Mouse (Mus musculus): Measurements from ENCODE around the gene Snu13. TPM values are rescaled to one million over a fixed set of nuclear protein-coding genes. Genes with fewer than 3 reads are reported as not detected.

The Snu13 gene
- polyA plus RNA-seq, 1 experiment from 2014 or later, result 338 TPM

DNA sequence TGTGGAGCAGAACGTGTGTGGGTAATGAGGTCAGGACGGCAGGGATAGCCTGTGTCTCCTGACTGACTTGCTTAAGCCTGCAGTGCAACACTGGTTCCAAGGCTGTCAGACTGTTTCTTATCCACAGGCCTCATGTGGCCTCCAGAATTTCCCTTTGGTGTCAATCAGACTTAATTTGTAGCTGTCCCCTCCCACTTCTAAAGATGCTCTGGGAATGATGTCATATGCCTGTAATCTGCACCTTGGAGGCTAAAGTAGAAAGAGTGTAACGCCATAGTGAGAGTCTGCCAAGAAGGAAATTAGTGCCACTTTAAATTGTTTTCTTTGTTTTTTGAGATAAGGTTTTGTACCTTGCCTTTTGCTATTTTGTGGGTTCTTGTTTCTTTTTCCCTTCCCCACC is 28.1 kb downstream of the Snu13 start:
- H3K4me3 ChIP-seq (ENCODE audit: low read depth, low read length), result no peak overlapping the region
- 0 out of 2 replicates have a peak, but pooled peaks cover 3% of the 10 kb centered on the region for H3K4me1 ChIP-seq (ENCODE audit: control insufficient read depth, insufficient read depth, low read length)
- ATAC-seq (ENCODE audit: insufficient number of reproducible peaks, low FRiP score, low TSS enrichment, low read depth) (no peak), DNase-seq (ENCODE audit: low spot score) (no peak)
- WGBS, result 88% methylated on average over 3 of the region's 3 CpGs
- peaks cover 10% of the 10 kb centered on the region; the same call in 1 of the 2 replicates for H3K36me3 ChIP-seq (ENCODE audit: control insufficient read depth, insufficient read depth, low read length)
- no peak overlapping the region for H3K27ac ChIP-seq (replicated peaks; ENCODE audit: low read depth, low read length)
- no peak overlapping the region for H3K9ac ChIP-seq (ENCODE audit: low read length)
- H3K9me3 ChIP-seq (ENCODE audit: control insufficient read depth, low read length), result no peaks in the 10 kb centered on the region
- no peak overlapping the region for H3K4me2 ChIP-seq (ENCODE audit: low read depth, severe bottlenecking)
- no peaks in the 10 kb centered on the region for H3K27me3 ChIP-seq (ENCODE audit: control insufficient read depth, insufficient read depth, low read length)

DNA sequence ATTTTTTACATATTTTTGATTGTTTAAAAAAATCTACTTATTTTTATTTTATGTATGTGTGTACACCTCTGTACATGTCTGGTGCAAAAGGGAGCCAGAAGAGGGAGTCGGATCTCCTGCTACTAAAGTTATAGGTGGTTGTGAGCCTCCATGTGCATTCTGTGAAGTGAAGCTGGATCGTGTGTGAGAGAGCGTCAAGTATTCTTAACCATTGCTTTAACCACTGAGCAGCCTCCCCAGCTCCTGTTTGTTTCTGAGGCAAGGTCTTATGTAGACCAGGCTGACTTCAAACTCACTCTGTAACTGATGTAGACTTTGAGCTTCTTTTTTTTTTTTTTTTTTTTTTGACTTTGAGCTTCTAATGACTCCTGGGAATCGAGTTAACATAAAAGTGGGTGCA is 29.9 kb downstream of the Snu13 start:
- Histone ChIP-seq H3K4me1 (ENCODE audit: control insufficient read depth, insufficient read depth, low read length) (0 out of 2 replicates have a peak, but pooled peaks cover 3% of the 10 kb centered on the region), H3K9ac (ENCODE audit: low read length) (no peak overlapping the region), H3K9me3 (ENCODE audit: control insufficient read depth, low read length) (no peaks in the 10 kb centered on the region), H3K27ac (replicated peaks; ENCODE audit: low read depth, low read length) (no peak overlapping the region), H3K4me3 (ENCODE audit: low read depth, low read length) (no peak overlapping the region), H3K4me2 (ENCODE audit: low read depth, severe bottlenecking) (no peak overlapping the region), H3K36me3 (ENCODE audit: control insufficient read depth, insufficient read depth, low read length) (peaks cover 3% of the 10 kb centered on the region; the same call in 1 of the 2 replicates), H3K27me3 (ENCODE audit: control insufficient read depth, insufficient read depth, low read length) (no peaks in the 10 kb centered on the region)
- 77% methylated on average over 4 of the region's 4 CpGs for WGBS
- ATAC-seq (ENCODE audit: insufficient number of reproducible peaks, low FRiP score, low TSS enrichment, low read depth) (no peak), DNase-seq (ENCODE audit: low spot score) (no peak)

DNA sequence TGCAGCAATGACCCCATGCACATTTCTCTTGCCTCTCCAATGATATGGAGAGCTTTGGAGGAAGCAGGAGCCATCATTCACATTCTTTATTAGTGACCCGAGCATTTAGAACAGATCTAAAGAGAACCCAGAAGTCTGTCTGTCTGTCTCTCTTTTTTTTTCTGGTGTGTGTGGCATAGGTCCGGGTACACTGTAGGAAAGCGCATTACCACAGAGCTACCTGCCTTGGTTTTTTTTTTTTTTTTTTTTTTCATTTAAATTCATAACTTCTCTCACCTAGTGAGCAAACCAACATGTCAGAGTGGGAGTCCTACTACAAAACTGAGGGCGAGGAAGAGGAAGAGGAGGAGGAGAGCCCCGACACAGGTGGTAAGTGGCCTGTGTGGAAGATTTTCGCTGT is 30.6 kb downstream of the Snu13 start:
- H3K27ac ChIP-seq (replicated peaks; ENCODE audit: low read depth, low read length), result no peak overlapping the region
- 0 out of 2 replicates have a peak, but pooled peaks cover 3% of the 10 kb centered on the region for H3K4me1 ChIP-seq (ENCODE audit: control insufficient read depth, insufficient read depth, low read length)
- peak overlapping the region; percentile 90 for H3K4me3 ChIP-seq (ENCODE audit: low read depth, low read length)
- peak overlapping the region; percentile 74 for H3K9ac ChIP-seq (ENCODE audit: low read length)
- DNase-seq (ENCODE audit: low spot score) (no peak), ATAC-seq (ENCODE audit: insufficient number of reproducible peaks, low FRiP score, low TSS enrichment, low read depth) (no peak; the same call in 1 of the 2 replicates)
- H3K9me3 ChIP-seq (ENCODE audit: control insufficient read depth, low read length), result no peaks in the 10 kb centered on the region
- H3K36me3 ChIP-seq (ENCODE audit: control insufficient read depth, insufficient read depth, low read length), result 0 out of 2 replicates have a peak, but pooled peaks cover 3% of the 10 kb centered on the region
- WGBS, result 25% methylated on average over 6 of the region's 6 CpGs
- H3K4me2 ChIP-seq (ENCODE audit: low read depth, severe bottlenecking), result peak overlapping the region; percentile 87
- no peaks in the 10 kb centered on the region for H3K27me3 ChIP-seq (ENCODE audit: control insufficient read depth, insufficient read depth, low read length)

DNA sequence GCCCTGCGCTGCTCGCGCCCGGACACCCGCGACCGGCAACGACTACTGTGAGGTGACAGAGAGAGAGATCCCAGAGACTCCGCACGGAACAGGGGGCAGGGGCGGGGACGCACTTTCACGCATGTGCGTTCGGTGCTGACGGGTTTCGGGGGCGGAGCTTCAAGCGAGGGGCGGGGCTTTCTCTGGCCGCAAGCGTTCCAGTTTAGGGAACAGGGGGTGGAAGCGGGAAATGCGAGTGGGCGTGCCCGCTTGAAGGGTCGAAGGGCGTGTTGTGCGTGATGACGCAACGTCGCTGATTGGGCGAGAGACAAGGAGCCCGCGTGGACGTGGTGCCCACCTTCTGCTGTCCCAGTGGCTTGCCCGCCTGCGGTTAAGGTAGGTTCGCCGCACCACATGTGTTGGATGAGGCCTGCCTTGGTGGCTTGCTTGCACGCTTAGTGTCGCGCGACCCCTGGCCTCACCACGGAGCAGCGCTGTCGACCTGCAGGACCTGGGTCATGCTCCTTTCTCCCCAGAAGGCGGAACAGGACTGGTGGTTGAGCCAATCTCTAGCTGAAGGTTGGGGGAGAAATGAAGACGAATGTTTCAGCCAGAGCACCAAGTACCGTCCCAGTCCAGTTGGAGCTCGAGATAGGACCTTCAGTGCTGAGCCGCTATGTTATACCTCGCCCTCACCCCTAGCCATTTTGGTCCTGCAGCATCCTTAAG is 31.1 kb downstream of the Snu13 start:
- Histone ChIP-seq H3K9me3 (ENCODE audit: control insufficient read depth, low read length) (no peaks in the 10 kb centered on the region), H3K27me3 (ENCODE audit: control insufficient read depth, insufficient read depth, low read length) (no peaks in the 10 kb centered on the region), H3K4me1 (ENCODE audit: control insufficient read depth, insufficient read depth, low read length) (0 out of 2 replicates have a peak, but pooled peaks cover 3% of the 10 kb centered on the region), H3K9ac (ENCODE audit: low read length) (peak overlapping the region; percentile 85), H3K4me2 (ENCODE audit: low read depth, severe bottlenecking) (peak overlapping the region; percentile 87), H3K36me3 (ENCODE audit: control insufficient read depth, insufficient read depth, low read length) (0 out of 2 replicates have a peak, but pooled peaks cover 3% of the 10 kb centered on the region), H3K4me3 (ENCODE audit: low read depth, low read length) (peak overlapping the region; percentile 90), H3K27ac (replicated peaks; ENCODE audit: low read depth, low read length) (no peak overlapping the region)
- ATAC-seq (ENCODE audit: insufficient number of reproducible peaks, low FRiP score, low TSS enrichment, low read depth) (peak; percentile 94), DNase-seq (ENCODE audit: low spot score) (peak; percentile 99)
- under 1% methylated on average over 52 of the region's 53 CpGs for whole genome bisulfite sequencing

GRCm38 (mm10) chr15:82015392-82016100 is 31.9 kb downstream of the Snu13 start:
- H3K4me3 ChIP-seq (ENCODE audit: low read depth, low read length), result peak overlapping the region; percentile 90
- no peak overlapping the region for H3K27ac ChIP-seq (replicated peaks; ENCODE audit: low read depth, low read length)
- WGBS, result under 1% methylated on average over 39 of the region's 39 CpGs
- H3K4me2 ChIP-seq (ENCODE audit: low read depth, severe bottlenecking), result peak overlapping the region; percentile 87
- H3K27me3 ChIP-seq (ENCODE audit: control insufficient read depth, insufficient read depth, low read length), result no peaks in the 10 kb centered on the region
- ATAC-seq (ENCODE audit: insufficient number of reproducible peaks, low FRiP score, low TSS enrichment, low read depth) (peak; percentile 62), DNase-seq (ENCODE audit: low spot score) (peak; percentile 43)
- H3K36me3 ChIP-seq (ENCODE audit: control insufficient read depth, insufficient read depth, low read length), result 0 out of 2 replicates have a peak, but pooled peaks cover 3% of the 10 kb centered on the region
- H3K9ac ChIP-seq (ENCODE audit: low read length), result peak overlapping the region; percentile 85
- no peaks in the 10 kb centered on the region for H3K9me3 ChIP-seq (ENCODE audit: control insufficient read depth, low read length)
- 0 out of 2 replicates have a peak, but pooled peaks cover 3% of the 10 kb centered on the region for H3K4me1 ChIP-seq (ENCODE audit: control insufficient read depth, insufficient read depth, low read length)

DNA sequence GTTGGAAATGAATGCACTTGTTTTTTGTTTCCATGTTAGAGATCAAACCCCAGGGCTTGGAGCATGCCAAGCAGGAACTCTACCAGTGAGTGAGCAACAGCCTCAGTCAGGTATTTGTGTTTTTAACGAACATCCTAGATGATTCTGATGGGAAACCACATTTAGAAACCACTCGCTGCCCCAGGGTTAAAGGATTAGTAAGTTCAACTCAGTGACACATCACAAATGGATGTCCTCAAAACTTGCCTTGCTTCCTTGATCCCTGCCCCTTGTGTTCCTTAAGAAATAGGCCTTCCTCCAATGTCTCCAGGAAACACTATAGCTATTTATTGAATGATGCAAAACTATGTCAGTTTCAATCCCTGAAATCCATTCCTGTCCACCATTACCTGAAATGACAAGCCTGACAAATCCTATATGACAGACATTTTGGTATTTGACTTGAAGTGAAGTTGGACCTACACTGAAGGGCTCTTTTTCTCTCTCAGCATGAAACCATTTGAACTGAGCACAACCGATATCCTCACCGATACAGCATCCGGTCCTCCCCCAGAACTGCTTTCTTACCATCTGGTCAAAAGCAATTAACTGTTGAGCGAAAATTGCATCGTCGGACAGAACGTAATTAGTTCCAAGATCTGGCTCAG is 32.5 kb downstream of the Snu13 start:
- H3K9ac ChIP-seq (ENCODE audit: low read length), result peak overlapping the region; percentile 85; the same call in 1 of the 2 replicates
- H3K27me3 ChIP-seq (ENCODE audit: control insufficient read depth, insufficient read depth, low read length), result no peaks in the 10 kb centered on the region
- H3K9me3 ChIP-seq (ENCODE audit: control insufficient read depth, low read length), result no peaks in the 10 kb centered on the region
- H3K27ac ChIP-seq (replicated peaks; ENCODE audit: low read depth, low read length), result no peak overlapping the region
- ATAC-seq (ENCODE audit: insufficient number of reproducible peaks, low FRiP score, low TSS enrichment, low read depth) (no peak), DNase-seq (ENCODE audit: low spot score) (no peak)
- H3K4me3 ChIP-seq (ENCODE audit: low read depth, low read length), result peak overlapping the region; percentile 90
- peak overlapping the region; percentile 87 for H3K4me2 ChIP-seq (ENCODE audit: low read depth, severe bottlenecking)
- 0 out of 2 replicates have a peak, but pooled peaks cover 3% of the 10 kb centered on the region for H3K36me3 ChIP-seq (ENCODE audit: control insufficient read depth, insufficient read depth, low read length)
- 0 out of 2 replicates have a peak, but pooled peaks cover 3% of the 10 kb centered on the region for H3K4me1 ChIP-seq (ENCODE audit: control insufficient read depth, insufficient read depth, low read length)
- WGBS, result 12% methylated on average over 9 of the region's 9 CpGs

DNA sequence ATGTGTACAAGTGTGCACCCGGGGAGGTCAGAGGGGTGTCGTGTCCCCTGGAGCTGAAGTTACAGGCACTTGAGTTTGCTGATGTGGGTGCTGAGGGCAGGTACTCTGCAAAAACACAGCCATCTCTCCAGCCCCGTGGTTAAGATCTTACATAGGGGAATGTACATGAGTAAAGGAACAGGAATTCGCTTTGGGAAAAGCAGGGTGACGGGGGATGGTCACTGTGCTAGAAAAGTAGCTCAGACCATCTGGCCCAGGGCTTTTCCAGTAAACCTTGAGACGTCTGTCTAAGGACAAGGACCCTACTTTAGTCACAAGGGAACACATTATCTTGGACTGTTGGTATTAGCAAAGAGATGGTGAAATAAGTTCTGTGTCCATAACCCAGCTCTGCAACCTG is 35.5 kb downstream of the Snu13 start:
- Histone ChIP-seq H3K27ac (replicated peaks; ENCODE audit: low read depth, low read length) (no peak overlapping the region), H3K36me3 (ENCODE audit: control insufficient read depth, insufficient read depth, low read length) (no peaks in the 10 kb centered on the region), H3K4me2 (ENCODE audit: low read depth, severe bottlenecking) (no peak overlapping the region), H3K9me3 (ENCODE audit: control insufficient read depth, low read length) (no peaks in the 10 kb centered on the region), H3K27me3 (ENCODE audit: control insufficient read depth, insufficient read depth, low read length) (no peaks in the 10 kb centered on the region), H3K4me1 (ENCODE audit: control insufficient read depth, insufficient read depth, low read length) (no peaks in the 10 kb centered on the region), H3K4me3 (ENCODE audit: low read depth, low read length) (no peak overlapping the region), H3K9ac (ENCODE audit: low read length) (no peak overlapping the region)
- DNase-seq (ENCODE audit: low spot score) (no peak), ATAC-seq (ENCODE audit: insufficient number of reproducible peaks, low FRiP score, low TSS enrichment, low read depth) (no peak)
- WGBS, result 88% methylated on average over 6 of the region's 6 CpGs

DNA sequence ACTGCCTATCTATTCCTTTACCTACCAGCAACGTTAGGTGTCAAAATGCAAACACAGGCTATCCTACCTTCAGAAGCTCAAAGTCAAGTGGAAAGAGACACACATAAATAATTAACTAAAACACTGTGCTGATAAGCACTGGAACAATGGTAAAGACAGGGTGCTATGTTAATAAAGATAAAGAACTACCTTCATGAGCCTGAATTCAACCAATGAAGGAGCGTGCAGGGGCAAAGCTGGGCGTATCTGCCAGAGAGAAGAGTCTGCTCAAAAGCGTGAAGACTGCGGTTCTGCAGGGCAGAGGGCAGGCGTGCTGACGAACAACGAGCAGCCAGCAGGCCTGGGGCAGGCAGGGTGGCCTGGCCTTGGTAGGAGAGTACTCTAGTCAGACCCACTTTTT is 43.1 kb downstream of the Snu13 start:
- ATAC-seq (ENCODE audit: insufficient number of reproducible peaks, low FRiP score, low TSS enrichment, low read depth), result no peak
- no peak overlapping the region for H3K27ac ChIP-seq (replicated peaks; ENCODE audit: low read depth, low read length)
- 91% methylated on average over 8 of the region's 8 CpGs for WGBS

More for the DNA sequence above, 43.1 kb downstream of the Snu13 start:
- no peak overlapping the region for H3K4me2 ChIP-seq (ENCODE audit: low read depth, severe bottlenecking)
- H3K4me3 ChIP-seq (ENCODE audit: low read depth, low read length), result no peak overlapping the region
- no peaks in the 10 kb centered on the region; the same call in 1 of the 2 replicates for H3K36me3 ChIP-seq (ENCODE audit: control insufficient read depth, insufficient read depth, low read length)
- no peaks in the 10 kb centered on the region for H3K4me1 ChIP-seq (ENCODE audit: control insufficient read depth, insufficient read depth, low read length)
- no peak for DNase-seq (ENCODE audit: low spot score)
- no peaks in the 10 kb centered on the region for H3K9me3 ChIP-seq (ENCODE audit: control insufficient read depth, low read length)
- H3K9ac ChIP-seq (ENCODE audit: low read length), result no peak overlapping the region
- H3K27me3 ChIP-seq (ENCODE audit: control insufficient read depth, insufficient read depth, low read length), result no peaks in the 10 kb centered on the region
